Mouse (Mus musculus): ENCODE measurements around the gene Plscr3. TPM values are rescaled to one million over a fixed set of nuclear protein-coding genes. Genes with fewer than 3 reads are reported as not detected.
A peak's percentile ranks its signal among the peaks of the same experiment; 100 is the strongest.

Plscr3 gene
- total RNA-seq, 2 experiments from 2014 or later, result 9.6 to 13.0 TPM

GRCm38 (mm10) chr11:69835326-69835965 is 10.7 kb upstream of the Plscr3 start:
- TF ChIP-seq CTCF (IDR thresholded peaks at IDR 0.05), result no peak
- Histone ChIP-seq H3K4me3 (no peak overlapping the region), H3K27ac (no peak overlapping the region)
- intact Hi-C loops (cut with DNase I), result no loop called here
- no peak for DNase-seq

- DNase-seq, result no peak
- intact Hi-C loops (cut with DNase I), result loop anchor here (2.0 kb wide), 1 partner anchor 31 kb away; the partner anchor contains the start of gene Tmem102
- Histone ChIP-seq H3K4me3 (no peak overlapping the region), H3K27ac (no peak overlapping the region)
- TF ChIP-seq CTCF (IDR thresholded peaks at IDR 0.05), result no peak
These were observed 10.2 kb upstream of the Plscr3 start for GRCm38 (mm10) chr11:69835966-69836335.

- no peak for TF ChIP-seq CTCF (IDR thresholded peaks at IDR 0.05)
- intact Hi-C loops (cut with DNase I), result loop anchor here (2.0 kb wide), 1 partner anchor 32 kb away; the partner anchor contains the start of gene Tmem102
- Histone ChIP-seq H3K4me3 (peak overlapping the region; percentile 94), H3K27ac (peak overlapping the region; percentile 98)
- peak; percentile 66 for DNase-seq
These were observed 9.2 kb upstream of the Plscr3 start for GRCm38 (mm10) chr11:69836703-69837576.

- DNase-seq, result no peak
- peak; percentile 26 for TF ChIP-seq CTCF (IDR thresholded peaks at IDR 0.05)
- peak within 1 kb of the TSS; percentile 98 for H3K27ac ChIP-seq
- H3K4me3 ChIP-seq, result peak within 1 kb of the TSS; percentile 94
- intact Hi-C loops (cut with DNase I), result loop anchor here (2.0 kb wide), 1 partner anchor 33 kb away; the partner anchor contains the start of gene Tmem102
These were observed 8.6 kb upstream of the Plscr3 start, which contains the start of gene Nlgn2 for GRCm38 (mm10) chr11:69837604-69837951. Gene Nlgn2 (minus strand): TSS chr11:69837784.

- intact Hi-C loops (cut with DNase I), result loop anchor here (2.0 kb wide), 1 partner anchor 33 kb away; the partner anchor contains the start of gene Tmem102
- peak within 1 kb of the TSS; percentile 94 for H3K4me3 ChIP-seq
- no peak for TF ChIP-seq CTCF (IDR thresholded peaks at IDR 0.05)
- peak; percentile 95 for DNase-seq
- H3K27ac ChIP-seq, result peak within 1 kb of the TSS; percentile 98
These were observed 8.0 kb upstream of the Plscr3 start, which contains the start of gene Tmem256 for GRCm38 (mm10) chr11:69837952-69838713. Gene Tmem256 (plus strand): TSS chr11:69838514.

GRCm38 (mm10) chr11:69838714-69839104 is 7.5 kb upstream of the Plscr3 start:
- intact Hi-C loops (cut with DNase I), result no loop called here
- peak; percentile 49 for DNase-seq
- Histone ChIP-seq H3K27ac (peak overlapping the region; percentile 98), H3K4me3 (peak overlapping the region; percentile 94)
- TF ChIP-seq CTCF (IDR thresholded peaks at IDR 0.05), result no peak

GRCm38 (mm10) chr11:69846738-69847688 is 837 bp downstream of the Plscr3 start:
- no peak for TF ChIP-seq CTCF (IDR thresholded peaks at IDR 0.05)
- intact Hi-C loops (cut with DNase I), result loop anchor here (2.0 kb wide), 1 partner anchor 88 kb away; the partner anchor contains the start of gene Polr2a
- DNase-seq, result peak; percentile 55
- Histone ChIP-seq H3K4me3 (peak overlapping the region; percentile 97), H3K27ac (peak overlapping the region; percentile 91)

GRCm38 (mm10) chr11:69848021-69848420 is 1.8 kb downstream of the Plscr3 start:
- TF ChIP-seq CTCF (IDR thresholded peaks at IDR 0.05), result no peak
- H3K27ac ChIP-seq, result 0 out of 2 replicates have a peak overlapping the region, but pooled peaks have one; percentile 91
- no peak for DNase-seq
- H3K4me3 ChIP-seq, result peak overlapping the region; percentile 97; the same call in 1 of the 2 replicates
- intact Hi-C loops (cut with DNase I), result no loop called here

GRCm38 (mm10) chr11:69849128-69849527 is 3.0 kb downstream of the Plscr3 start:
- H3K27ac ChIP-seq, result peak overlapping the region; percentile 59; the same call in 1 of the 2 replicates
- peak overlapping the region; percentile 17; the same call in 1 of the 2 replicates for H3K4me3 ChIP-seq
- intact Hi-C loops (cut with DNase I), result no loop called here
- TF ChIP-seq CTCF (IDR thresholded peaks at IDR 0.05), result no peak
- no peak for DNase-seq

- no peak for DNase-seq
- intact Hi-C loops (cut with DNase I), result no loop called here
- TF ChIP-seq CTCF (IDR thresholded peaks at IDR 0.05), result no peak
- H3K4me3 ChIP-seq, result 0 out of 2 replicates have a peak overlapping the region, but pooled peaks have one; percentile 19
- H3K27ac ChIP-seq, result peak overlapping the region; percentile 59; the same call in 1 of the 2 replicates
These were observed 3.7 kb downstream of the Plscr3 start for GRCm38 (mm10) chr11:69849884-69850283.

GRCm38 (mm10) chr11:69850754-69851153 is 4.6 kb downstream of the Plscr3 start:
- Histone ChIP-seq H3K4me3 (no peak overlapping the region), H3K27ac (no peak overlapping the region)
- intact Hi-C loops (cut with DNase I), result no loop called here
- no peak for TF ChIP-seq CTCF (IDR thresholded peaks at IDR 0.05)
- no peak for DNase-seq

Measured in gastrocnemius, adult 2 months (tissue).